Mouse (Mus musculus) lung, postnatal 36 days (tissue): ENCODE results near the gene A130010J15Rik.
A peak's percentile ranks its signal among the peaks of the same experiment; 100 is the strongest.

ENCODE experiments used
- DNase-seq: peaks from one replicate; pipeline ENCODE4 v3.0.0; 2022; ENCODE audit warnings: mixed read lengths

Gene A130010J15Rik

DNA sequence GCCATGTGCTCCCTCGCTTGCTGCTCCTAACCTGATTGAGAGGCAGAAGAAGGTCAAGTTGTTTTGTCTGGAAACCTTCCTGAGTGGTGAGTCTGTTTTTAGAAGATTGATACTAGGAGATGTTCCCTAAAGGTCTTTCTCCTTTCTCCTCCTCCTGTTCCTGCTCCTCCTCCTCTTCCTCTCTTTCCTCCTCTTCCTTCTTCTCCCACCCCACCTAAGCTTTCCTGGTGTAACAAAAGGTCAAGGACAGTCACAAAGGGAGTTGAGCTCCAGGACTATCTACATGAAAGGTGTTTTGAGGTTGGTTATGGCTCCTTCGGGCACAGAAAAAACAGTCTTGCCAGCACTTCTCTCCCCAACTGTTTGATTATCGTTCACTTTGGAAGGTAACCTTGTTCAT is at the start of gene A130010J15Rik:
TSS of gene A130010J15Rik (plus strand) at position 301 of the 400 bp plus-strand sequence.
- DNase-seq: no peak

- DNase-seq: no peak
Measured at GRCm38 (mm10) chr1:193122793-193123192, 45.1 kb upstream of the A130010J15Rik start.

DNA sequence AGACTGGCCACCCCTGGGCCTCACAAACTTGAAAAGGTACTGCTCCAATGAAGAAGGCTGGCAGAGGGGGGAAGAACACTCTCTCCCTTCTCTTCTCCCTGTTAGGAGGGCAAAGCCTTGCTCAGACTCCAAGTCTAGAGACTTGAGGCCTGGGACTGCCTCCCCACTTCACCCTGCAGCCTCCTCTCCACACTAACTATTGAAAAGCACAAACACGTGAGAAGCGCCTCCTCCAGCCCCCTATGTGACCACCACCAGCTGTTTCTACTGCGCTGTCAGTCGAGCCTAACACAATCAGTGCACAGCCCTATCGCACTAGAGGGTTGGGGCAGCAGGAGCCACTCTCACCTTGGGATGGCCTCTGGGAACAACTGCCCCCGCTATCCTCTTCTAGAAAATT is 44.6 kb upstream of the A130010J15Rik start:
- DNase-seq: no peak

DNA sequence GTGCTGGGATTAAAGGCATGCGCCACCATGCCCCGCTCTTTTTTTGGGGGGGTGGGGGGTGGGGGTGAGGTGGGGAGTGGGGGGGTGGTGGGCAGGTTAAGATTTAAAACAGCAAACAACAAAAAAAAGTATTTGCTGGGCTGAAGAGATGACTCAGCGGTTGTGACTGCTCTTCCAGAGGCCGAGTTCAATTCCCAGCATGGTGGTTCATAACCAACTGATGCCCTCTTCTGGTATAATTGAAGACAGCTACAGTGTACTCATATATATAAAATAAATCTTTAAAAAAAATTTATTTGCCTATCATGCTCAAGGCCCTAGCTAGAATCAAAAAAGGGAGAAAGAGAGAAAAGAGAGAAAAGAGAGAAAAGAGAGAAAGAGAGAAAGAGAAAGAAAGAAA is 42.0 kb upstream of the A130010J15Rik start:
- no peak for DNase-seq

DNA sequence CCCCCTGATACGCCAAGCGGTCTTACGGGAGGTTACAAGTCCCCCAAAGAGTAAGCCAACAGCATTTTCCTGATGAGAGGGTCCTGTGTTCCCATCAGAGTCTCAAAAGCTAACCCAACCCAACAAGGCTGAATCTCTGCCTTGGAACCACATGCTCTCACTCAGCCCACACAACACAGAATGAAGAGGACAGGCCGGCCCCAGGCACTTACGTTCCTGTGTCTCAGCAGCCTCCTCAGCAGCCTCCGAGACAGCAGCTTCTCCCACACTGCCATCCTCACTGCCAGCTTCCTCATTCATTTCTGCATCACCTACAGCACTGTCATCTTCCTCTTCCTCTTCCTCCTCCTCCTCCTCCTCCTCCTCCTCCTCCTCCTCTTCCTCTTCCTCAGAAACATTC is 39.8 kb upstream of the A130010J15Rik start:
- DNase-seq: no peak

DNA sequence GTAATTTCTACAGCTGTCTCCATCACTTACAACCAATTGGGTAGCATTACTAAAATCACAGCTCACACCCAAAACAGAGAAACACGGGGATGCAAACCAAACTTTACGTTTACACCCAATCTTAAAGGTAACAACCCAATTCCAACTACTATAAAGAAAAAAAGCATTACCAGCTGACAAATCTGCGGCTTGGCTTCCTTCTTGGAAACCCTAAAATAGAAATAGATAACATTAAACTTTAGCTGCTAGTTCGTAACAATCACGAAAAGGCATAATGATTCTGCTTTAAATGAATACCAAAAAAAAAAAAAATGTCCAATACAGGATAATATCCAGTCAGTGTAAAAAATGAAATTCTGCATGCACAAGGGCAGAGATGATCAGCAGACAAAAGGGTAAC is 38.5 kb upstream of the A130010J15Rik start:
- DNase-seq: no peak

GRCm38 (mm10) chr1:193129786-193130455 is 37.9 kb upstream of the A130010J15Rik start, which contains the start of gene Diexf:
Gene Diexf, minus strand, starts transcription at chr1:193130272.
- DNase-seq: peak; percentile 98

DNA sequence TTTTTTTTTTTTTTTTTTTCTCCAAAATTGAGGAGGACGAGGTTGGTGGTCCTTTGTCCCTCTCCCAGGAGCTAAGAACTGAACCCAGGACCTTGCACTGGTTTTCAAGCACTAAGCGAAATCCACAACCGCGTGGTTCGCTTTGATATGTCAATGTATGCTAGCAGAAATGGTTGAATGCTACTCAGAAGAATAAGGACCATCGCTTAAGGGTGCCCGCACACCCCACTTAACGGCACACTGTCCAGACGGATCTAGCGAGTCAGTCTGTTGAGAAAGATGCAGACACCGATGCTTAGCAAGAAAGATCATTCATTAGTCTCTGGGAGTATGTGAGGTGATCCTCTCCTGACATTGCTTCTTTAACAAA is 37.4 kb upstream of the A130010J15Rik start:
- no peak for DNase-seq

DNA sequence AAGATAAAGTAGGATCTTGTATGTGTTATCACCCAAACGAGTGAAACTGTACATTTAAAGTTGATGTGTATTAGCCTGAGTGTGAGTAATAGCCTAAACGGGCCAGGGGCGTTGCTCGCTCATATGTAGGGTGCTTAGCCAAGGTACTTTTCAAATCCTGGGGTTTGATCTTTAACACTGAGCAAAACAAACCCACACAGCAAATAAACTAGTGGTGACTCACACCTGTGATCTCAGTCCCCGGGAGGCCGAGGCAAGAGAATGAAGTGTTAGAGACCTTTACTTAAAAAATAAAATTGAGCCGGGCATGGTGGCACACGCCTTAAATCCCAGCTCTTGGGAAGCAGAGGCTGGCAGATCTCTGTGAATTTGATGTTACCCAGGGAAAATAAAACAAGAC is 37.0 kb upstream of the A130010J15Rik start:
- no peak for DNase-seq

DNA sequence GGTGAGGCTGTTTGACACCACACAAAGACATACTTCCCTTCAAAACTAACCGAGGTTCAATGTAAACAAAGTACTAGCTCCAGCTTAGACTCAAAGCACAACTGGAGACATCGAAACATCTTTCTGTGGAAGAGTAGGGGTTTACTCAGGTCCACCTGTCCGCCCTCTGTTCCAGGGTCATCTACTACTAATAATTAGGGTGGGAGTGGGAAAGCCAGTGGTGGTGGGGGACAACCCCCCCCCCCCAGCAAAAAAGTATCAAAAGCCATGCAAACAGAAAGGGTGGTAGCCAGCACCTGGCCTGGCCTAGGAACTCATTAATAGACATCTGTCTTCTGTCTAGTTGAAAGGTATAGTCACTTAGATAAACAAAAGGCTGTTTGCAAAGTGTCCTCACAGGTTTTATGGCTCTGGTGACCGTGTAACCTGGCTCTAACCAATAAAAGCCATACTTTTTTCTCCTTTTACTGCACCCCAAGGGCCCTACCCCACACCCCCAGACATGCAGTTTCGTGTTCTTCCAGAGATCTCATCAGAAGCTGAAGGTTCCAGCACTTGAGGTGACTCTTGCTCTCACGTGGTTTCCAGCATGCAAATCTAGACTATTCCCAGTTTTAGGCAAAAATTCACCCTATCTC is 36.4 kb upstream of the A130010J15Rik start:
- DNase-seq: no peak

DNA sequence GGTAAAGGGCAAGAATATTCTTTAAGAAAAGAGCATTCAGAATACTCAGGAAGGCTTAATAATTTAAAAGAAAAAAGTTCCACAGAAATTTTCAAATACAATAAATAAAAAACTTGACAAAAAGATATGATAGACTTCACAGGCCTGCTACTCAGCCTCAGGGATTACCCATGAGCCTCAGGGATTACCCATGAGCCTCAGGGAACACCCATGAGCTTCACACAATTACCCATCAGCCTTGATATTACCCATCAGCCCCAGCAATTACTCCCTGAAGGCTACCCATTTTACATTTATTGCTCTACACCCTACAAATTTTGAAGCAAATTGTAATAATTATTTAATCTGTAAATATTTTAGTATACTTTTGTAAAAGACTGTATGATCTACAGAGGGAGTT is 35.5 kb upstream of the A130010J15Rik start:
- no peak for DNase-seq

- no peak for DNase-seq
Measured at GRCm38 (mm10) chr1:193133726-193134125, 34.1 kb upstream of the A130010J15Rik start.

GRCm38 (mm10) chr1:193138087-193138486 is 29.8 kb upstream of the A130010J15Rik start:
- DNase-seq: no peak

DNA sequence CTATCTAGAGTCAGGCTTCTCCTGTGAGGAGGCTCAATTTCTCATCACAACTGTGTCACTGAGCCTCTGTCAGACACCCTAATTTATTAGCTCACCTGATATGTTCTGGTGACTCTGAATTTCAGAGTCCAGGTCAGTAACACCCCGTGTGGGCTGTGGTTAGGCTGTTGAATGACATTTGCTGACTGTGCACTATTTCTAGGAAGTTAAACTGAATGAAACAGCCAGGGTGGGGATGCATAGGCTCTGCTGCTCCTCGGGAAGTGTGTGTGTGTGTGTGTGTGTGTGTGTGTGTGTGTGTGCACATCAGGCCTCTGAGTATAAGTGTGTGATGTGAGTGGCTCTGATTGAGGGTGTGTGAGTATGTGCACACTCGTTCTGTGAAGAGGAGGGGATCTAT is 29.2 kb upstream of the A130010J15Rik start:
- DNase-seq: no peak

GRCm38 (mm10) chr1:193141118-193141517 is 26.7 kb upstream of the A130010J15Rik start:
- no peak for DNase-seq

DNA sequence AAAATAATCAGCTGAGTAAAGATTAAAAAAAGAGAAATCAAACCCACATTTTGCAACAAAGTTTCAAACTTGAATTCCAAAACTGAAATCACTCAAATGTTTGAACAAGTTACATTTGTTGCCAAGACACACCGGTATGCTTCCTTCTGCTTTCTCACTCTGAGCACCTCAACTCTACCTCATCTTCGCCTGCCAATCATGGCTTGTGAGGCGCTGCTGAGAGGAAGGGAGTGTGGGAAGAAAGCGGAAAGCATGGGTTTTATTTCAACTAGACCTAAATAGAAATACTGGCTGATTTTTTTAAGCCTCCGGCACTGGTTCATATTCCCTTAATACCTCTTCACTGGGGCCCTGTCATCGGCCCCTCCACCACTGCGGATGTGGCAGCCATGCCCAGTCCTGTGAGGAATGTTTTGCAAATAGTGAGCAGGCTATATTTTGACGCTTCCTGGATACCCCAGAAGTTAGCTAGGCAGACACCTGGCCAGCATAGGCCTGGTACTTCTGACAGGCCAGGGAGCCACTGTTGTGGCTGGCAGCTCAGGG is 25.3 kb upstream of the A130010J15Rik start:
- no peak for DNase-seq

DNA sequence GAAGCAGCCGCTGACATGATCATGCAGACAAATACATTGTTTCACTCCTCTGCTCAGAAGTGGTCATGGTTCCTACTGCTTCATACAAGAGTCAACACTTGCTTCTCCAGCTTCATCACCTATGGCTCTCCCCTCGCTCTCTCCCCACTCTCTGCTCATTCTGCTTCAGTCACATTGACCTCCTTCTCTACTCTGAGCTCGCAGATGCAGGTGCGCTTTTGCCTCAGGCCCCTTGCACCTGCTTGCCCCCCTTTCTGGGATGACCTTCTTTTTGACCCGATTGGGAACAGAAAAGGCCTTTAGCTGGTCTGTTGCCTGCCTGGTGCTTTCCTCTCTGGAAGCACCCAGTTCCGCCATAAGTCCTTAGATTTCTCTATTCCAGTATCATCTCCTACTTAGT is 23.3 kb upstream of the A130010J15Rik start:
- no peak for DNase-seq

GRCm38 (mm10) chr1:193145101-193145500 is 22.7 kb upstream of the A130010J15Rik start:
- no peak for DNase-seq

- no peak for DNase-seq
Measured at GRCm38 (mm10) chr1:193146416-193146815, 21.4 kb upstream of the A130010J15Rik start.

GRCm38 (mm10) chr1:193149231-193149630 is 18.6 kb upstream of the A130010J15Rik start:
- no peak for DNase-seq

GRCm38 (mm10) chr1:193151134-193151533 is 16.7 kb upstream of the A130010J15Rik start:
- no peak for DNase-seq

- DNase-seq: peak; percentile 90
Measured at GRCm38 (mm10) chr1:193152872-193153271, 15.0 kb upstream of the A130010J15Rik start, which contains the start of gene Irf6. Gene Irf6, plus strand, starts transcription at chr1:193153111.

DNA sequence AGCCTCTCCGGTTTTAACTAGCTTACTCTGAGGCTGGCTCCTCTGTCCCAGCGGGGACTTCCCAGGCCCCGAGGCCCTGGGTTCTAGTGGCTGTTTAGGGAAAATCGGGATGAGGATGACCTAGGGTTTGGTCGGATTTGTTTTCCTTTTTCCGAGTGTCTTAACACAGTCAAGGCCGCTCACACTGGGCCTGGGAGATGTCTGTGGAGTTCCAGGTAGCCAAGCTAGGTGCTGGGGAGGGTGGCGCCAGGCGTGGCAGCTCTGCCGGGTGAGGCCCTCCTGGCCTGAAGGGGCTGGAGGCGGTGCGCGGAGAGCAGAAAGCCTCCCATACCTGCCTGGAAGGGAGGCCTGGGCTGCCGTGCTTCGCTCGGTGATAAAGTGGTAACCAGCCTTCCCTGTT is 14.3 kb upstream of the A130010J15Rik start:
- DNase-seq: peak; percentile 48
